Mouse (Mus musculus) limb, embryonic 10.5 days (tissue): ENCODE measurements around the gene Kctd20. TPM values are rescaled to one million over a fixed set of nuclear protein-coding genes. Genes with fewer than 3 reads are reported as not detected.
A peak's percentile ranks its signal among the peaks of the same experiment; 100 is the strongest.
"Not testable (repeated sequence)": the region's sequence is repeated elsewhere in the genome, so short reads cannot be mapped to it uniquely, and the experiment has no call there.

Experiments used
- DNase-seq: peaks from one replicate; pipeline ENCODE4 v3.0.0-alpha.2; 2017; ENCODE audit warnings: low spot score
- H3K27ac ChIP-seq: fragments of 300-500 bp; sonication (generic); 2 replicates; pipeline ENCODE4 v1.5.1; 2016; ENCODE audit warnings: mild to moderate bottlenecking
- H3K27me3 ChIP-seq: fragments of 300-500 bp; sonication (generic); 2 replicates; pipeline ENCODE4 v1.6.1; 2016; ENCODE audit warnings: low read depth, mild to moderate bottlenecking; ENCODE audit not compliant: poor library complexity, severe bottlenecking
- H3K36me3 ChIP-seq: fragments of 300-500 bp; sonication (generic); 2 replicates; pipeline ENCODE4 v1.6.1; 2016; ENCODE audit warnings: mild to moderate bottlenecking, moderate library complexity
- H3K4me1 ChIP-seq: fragments of 300-500 bp; sonication (generic); 2 replicates; pipeline ENCODE4 v1.6.1; 2016
- H3K4me3 ChIP-seq: fragments of 300-500 bp; sonication (generic); 2 replicates; pipeline ENCODE4 v1.5.1; 2016; ENCODE audit warnings: mild to moderate bottlenecking, moderate library complexity
- H3K9me3 ChIP-seq: fragments of 300-500 bp; sonication (generic); replicated peaks from 2 replicates; pipeline ENCODE4 v1.6.1; 2016; ENCODE audit warnings: mild to moderate bottlenecking
- WGBS: fragments of 180-500 bp; shearing (Covaris S2); methylation state at CpG from one replicate; pipeline ENCODE4 v1.1.7; 2016; 5-methylcytosine and 5-hydroxymethylcytosine counted together
- polyA plus RNA-seq: library from polyadenylated mRNA; unstranded; fragments of >200 nt; fragmentation: Nextera tagmentation; extraction: Ambion mirVana; gene quantifications from 2 replicates; pipeline ENCODE4 v1.2.1, GENCODE M21; 2016

Gene Kctd20
- polyA plus RNA-seq, 1 experiment from 2014 or later: 129 TPM

DNA sequence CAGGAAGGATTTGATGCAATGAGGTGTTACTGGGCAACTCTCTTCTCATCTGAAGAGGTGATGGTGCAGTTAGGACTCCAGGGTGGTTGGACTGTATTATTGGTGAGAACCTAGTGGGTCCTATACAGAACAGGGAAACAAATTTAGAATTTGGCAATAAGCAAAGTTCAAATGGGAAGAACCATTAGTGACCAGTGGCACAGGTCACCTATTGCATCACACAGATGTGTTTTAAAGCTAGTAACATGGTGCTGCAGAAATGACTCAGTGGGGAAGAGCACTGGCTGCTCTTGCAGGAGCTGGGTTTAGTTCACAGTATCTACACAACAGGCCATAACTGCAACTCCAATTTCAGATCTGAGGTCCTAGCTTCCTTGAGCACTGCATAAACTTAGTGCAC, 18.4 kb downstream of the Kctd20 start:
- no peak overlapping the region for H3K27ac ChIP-seq
- no peaks in the 10 kb centered on the region for H3K9me3 ChIP-seq
- H3K4me3 ChIP-seq: no peak overlapping the region
- no peaks in the 10 kb centered on the region for H3K4me1 ChIP-seq
- peaks cover 100% of the 10 kb centered on the region for H3K36me3 ChIP-seq
- no peaks in the 10 kb centered on the region for H3K27me3 ChIP-seq
- DNase-seq: no peak

DNA sequence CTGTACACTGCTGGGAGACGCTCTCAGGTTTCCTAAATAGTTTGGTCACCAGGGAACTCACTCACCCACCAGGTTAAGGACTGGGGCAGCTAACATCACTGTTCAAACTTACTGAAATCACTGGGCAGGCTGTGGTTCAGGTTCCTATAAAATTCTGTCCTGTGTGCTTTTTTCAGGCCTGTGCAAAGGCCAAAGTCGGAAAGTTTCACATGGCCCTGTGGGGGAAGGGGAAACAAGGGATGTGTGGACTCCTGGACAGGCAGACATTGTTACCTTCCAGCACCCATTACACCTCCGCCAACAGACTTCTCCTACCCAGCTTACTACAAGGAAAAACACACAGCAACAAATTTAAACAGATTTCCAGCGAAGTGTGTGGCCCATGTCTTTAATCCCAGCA, 27.3 kb downstream of the Kctd20 start:
- DNase-seq: no peak
- peaks cover 95% of the 10 kb centered on the region for H3K36me3 ChIP-seq
- H3K9me3 ChIP-seq: no peaks in the 10 kb centered on the region
- WGBS: 89% methylated on average over 4 of the region's 4 CpGs
- H3K27ac ChIP-seq: no peak overlapping the region
- H3K27me3 ChIP-seq: no peaks in the 10 kb centered on the region
- H3K4me1 ChIP-seq: no peaks in the 10 kb centered on the region; the same call in 1 of the 2 replicates
- no peak overlapping the region for H3K4me3 ChIP-seq

DNA sequence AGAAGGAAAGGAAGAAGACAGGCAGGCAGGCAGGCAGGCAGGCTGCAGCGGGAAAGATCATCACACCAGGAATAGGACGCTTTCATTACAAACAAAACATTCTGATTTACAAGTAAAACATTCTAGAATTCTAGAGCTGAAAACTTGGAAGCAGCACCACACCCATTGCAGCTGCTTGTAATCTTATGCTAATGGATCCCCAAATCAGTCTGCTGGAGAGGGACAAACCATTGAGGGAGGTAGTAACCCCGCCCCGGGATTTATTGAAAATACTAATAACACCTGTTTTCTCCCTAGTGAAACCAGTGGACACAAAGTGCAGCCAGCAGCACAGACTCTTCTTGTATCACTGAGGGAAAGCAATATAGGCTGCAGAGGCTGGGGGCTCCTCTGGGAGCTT, 29.3 kb downstream of the Kctd20 start:
- no peak for DNase-seq
- no peaks in the 10 kb centered on the region; the same call in 1 of the 2 replicates for H3K4me1 ChIP-seq
- H3K27ac ChIP-seq: no peak overlapping the region
- no peaks in the 10 kb centered on the region for H3K9me3 ChIP-seq
- WGBS: 88% methylated on average over 4 of the region's 4 CpGs
- no peak overlapping the region for H3K4me3 ChIP-seq
- peaks cover 93% of the 10 kb centered on the region for H3K36me3 ChIP-seq
- H3K27me3 ChIP-seq: no peaks in the 10 kb centered on the region

DNA sequence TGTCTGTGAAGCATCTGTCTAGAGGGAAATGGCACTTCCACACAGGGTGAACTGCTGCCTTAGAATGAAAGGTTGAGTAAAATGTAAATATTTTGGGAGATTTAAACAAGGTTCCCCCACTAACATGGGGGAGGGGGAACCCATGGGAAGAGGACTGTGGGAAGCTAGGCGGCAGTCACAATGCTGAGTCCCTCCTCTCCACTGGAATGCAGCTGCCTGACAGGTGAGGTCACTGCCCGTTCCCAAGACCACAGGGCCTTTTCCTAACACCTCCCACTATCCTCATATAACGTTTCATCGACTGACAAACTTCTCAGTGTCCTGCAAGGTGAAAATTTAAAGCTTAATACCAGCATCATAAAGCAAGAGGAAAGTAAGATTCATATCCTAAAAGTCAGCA, 30.8 kb downstream of the Kctd20 start:
- Histone ChIP-seq H3K36me3 (peaks cover 93% of the 10 kb centered on the region), H3K27me3 (no peaks in the 10 kb centered on the region), H3K27ac (no peak overlapping the region), H3K9me3 (no peaks in the 10 kb centered on the region), H3K4me1 (no peaks in the 10 kb centered on the region; the same call in 1 of the 2 replicates), H3K4me3 (no peak overlapping the region)
- no peak for DNase-seq
- WGBS: 56% methylated on average over 4 of the region's 4 CpGs

DNA sequence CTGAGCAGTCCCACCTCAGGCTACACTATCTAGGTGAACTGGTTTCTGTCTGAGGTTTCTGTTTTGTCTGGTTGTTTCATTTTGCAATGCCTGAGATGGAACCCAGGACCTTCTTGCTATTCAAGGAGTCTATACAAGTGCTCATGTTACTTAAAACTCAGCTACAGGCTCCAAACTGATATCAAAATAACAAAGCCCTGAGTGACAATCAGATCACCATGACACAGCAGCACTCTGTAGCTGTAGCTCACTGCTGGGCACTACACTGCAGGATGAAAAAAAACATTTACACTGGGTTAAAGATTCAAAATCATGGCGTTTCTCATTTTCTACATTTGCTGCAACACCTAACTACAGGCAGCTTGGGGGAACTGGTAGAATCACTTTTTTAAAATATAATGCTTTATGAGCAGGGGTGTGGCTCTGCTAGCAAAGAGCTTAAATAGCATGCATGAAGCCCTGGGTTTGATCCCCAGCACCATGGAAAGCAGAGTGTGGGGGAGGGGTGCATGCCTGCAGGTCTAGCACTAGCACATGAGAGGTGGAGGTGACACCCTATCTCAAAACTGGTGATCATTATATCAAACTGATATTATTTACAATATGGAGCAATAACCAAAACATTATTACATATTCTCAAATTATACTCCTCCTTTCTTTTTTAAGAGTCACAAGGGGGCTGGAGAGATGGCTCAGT, 33.1 kb downstream of the Kctd20 start:
- Histone ChIP-seq H3K9me3 (no peaks in the 10 kb centered on the region), H3K36me3 (peaks cover 92% of the 10 kb centered on the region), H3K4me3 (no peak overlapping the region), H3K27ac (no peak overlapping the region), H3K4me1 (no peaks in the 10 kb centered on the region; the same call in 1 of the 2 replicates), H3K27me3 (no peaks in the 10 kb centered on the region)
- 81% methylated on average over 1 of the region's 1 CpGs for WGBS
- DNase-seq: no peak

DNA sequence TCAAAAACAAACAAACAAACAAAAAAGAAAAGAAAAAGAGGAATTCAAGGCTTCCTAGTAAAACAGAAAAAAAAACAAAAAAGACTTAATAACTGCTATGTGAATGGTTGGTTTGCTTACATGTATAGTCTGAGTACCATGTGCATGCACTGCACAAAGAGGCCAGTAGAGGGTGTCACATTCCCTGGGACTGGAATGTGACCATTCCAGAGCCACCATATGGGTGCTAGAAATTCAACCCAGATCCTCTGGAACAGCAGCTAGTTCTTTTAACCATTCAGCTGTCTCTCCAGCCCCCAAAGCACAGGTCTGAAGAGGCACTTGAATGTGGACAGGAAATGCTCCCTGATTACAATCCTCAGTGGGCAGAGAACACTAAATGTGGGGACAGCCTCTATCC, 35.1 kb downstream of the Kctd20 start:
- Histone ChIP-seq H3K9me3 (no peaks in the 10 kb centered on the region), H3K36me3 (peaks cover 96% of the 10 kb centered on the region), H3K4me1 (no peaks in the 10 kb centered on the region; the same call in 1 of the 2 replicates), H3K27me3 (no peaks in the 10 kb centered on the region), H3K27ac (no peak overlapping the region), H3K4me3 (no peak overlapping the region)
- DNase-seq: peak; percentile 47

DNA sequence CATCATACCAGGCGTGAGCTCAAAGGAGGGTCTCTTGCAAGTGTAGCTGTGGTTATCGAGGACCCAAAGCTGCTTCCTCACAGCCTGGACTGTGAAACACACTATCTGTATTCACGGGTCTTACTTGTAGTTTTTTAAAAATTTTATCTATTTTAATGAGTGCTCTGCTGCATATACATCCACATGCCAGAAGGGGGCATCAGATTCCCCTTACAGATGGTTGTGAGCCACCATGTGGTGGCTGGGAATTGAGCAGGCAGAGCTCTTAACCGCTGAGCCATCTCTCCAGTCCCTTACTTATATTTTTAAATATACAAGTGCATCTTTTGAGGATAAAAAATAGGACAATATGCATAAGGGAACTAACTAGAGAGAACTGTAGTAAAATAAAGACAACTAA, 36.0 kb downstream of the Kctd20 start:
- H3K4me3 ChIP-seq: no peak overlapping the region
- H3K36me3 ChIP-seq: peaks cover 95% of the 10 kb centered on the region
- no peaks in the 10 kb centered on the region for H3K9me3 ChIP-seq
- no peak for DNase-seq
- 80% methylated on average over 4 of the region's 4 CpGs for WGBS
- no peak overlapping the region for H3K27ac ChIP-seq
- no peaks in the 10 kb centered on the region; the same call in 1 of the 2 replicates for H3K4me1 ChIP-seq
- no peaks in the 10 kb centered on the region for H3K27me3 ChIP-seq

DNA sequence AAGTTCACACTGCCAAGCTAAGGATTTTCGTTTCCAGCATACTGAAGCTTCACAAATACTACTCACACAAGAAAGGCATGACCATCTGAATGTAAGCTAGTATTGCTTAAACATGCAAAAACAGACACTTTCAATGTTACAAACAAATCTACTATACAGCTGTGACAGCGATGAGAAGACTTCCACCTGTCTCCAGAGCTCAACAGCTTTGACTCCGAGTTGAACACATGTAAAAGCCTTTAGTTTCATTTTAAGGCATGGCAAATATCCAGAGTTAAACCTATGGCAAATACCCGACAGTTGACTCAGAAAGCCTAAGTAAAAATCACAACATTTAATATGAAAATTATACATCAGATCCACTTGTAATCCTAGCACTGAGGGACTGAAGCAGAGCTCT, 36.5 kb downstream of the Kctd20 start:
- peaks cover 93% of the 10 kb centered on the region for H3K36me3 ChIP-seq
- H3K27me3 ChIP-seq: no peaks in the 10 kb centered on the region
- no peaks in the 10 kb centered on the region for H3K4me1 ChIP-seq
- no peak overlapping the region for H3K4me3 ChIP-seq
- no peak overlapping the region for H3K27ac ChIP-seq
- 92% methylated on average over 4 of the region's 4 CpGs for WGBS
- H3K9me3 ChIP-seq: no peaks in the 10 kb centered on the region
- no peak for DNase-seq

DNA sequence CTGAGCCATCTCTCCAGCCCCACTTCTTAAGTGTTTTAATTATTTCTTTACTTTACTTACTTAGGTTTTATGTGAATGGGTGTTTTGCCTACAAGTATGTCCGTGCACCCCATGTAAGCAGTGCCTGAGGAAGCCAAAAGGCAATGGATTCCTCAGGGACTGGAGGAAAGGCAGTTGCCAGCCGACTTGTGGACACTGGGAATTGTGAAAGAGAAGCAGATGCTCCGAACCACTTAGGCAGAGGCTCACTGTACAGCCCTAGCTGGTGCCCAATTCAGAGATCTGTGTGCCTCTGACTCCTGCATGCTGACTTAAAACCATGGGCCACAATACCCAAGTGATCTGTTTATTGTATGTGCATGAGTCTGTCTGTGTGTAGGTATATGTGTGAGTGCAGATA, 37.2 kb downstream of the Kctd20 start:
- H3K4me3 ChIP-seq: no peak overlapping the region
- H3K27me3 ChIP-seq: no peaks in the 10 kb centered on the region
- WGBS: 92% methylated on average over 3 of the region's 3 CpGs
- H3K9me3 ChIP-seq: no peaks in the 10 kb centered on the region
- H3K4me1 ChIP-seq: no peaks in the 10 kb centered on the region
- no peak for DNase-seq
- H3K36me3 ChIP-seq: peaks cover 92% of the 10 kb centered on the region
- H3K27ac ChIP-seq: no peak overlapping the region

DNA sequence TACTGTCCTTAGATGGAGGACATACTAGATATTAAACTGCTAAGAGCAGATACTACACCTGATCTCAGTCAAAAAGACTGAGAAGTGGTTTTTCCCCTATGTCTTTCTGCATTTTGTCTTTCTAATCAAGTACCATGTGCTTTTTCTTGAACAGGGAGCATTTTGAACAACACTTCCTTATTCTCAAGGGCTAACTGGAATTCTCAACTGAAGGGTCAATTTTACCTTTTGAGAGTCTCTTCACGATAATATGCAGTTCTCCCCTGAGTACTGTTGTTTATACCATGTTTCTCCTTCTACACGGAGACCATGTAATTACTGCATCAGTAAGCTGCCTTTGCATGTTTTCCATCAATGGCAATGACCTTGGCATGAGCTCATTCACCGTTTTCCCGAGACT, 38.3 kb downstream of the Kctd20 start:
- no peak overlapping the region for H3K4me3 ChIP-seq
- peaks cover 93% of the 10 kb centered on the region for H3K36me3 ChIP-seq
- 87% methylated on average over 4 of the region's 4 CpGs for WGBS
- H3K27me3 ChIP-seq: no peaks in the 10 kb centered on the region
- H3K27ac ChIP-seq: no peak overlapping the region
- no peak for DNase-seq
- no peaks in the 10 kb centered on the region for H3K4me1 ChIP-seq
- no peaks in the 10 kb centered on the region for H3K9me3 ChIP-seq

DNA sequence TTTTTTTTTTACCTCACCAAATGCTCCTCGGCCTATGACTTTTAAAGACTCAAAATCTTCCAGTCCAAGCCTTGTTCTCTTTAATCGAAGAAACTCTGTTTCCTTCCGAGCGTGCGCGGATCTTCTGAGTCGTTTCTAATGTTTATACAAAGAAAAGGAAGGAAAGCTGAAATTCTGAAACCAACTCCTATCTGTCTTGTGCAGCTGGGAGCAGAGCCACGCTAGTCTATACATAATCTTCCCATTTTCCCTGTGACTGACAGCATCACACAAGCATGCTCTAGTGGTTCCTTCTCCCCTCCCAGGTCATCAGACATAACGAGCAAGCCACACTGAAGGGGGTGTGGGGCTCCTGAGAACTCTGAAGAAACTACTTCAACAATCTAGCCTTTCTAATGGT, 39.5 kb downstream of the Kctd20 start:
- Histone ChIP-seq H3K4me3 (no peak overlapping the region), H3K36me3 (peaks cover 93% of the 10 kb centered on the region), H3K27ac (no peak overlapping the region), H3K27me3 (no peaks in the 10 kb centered on the region), H3K4me1 (no peaks in the 10 kb centered on the region), H3K9me3 (no peaks in the 10 kb centered on the region)
- WGBS: 91% methylated on average over 9 of the region's 9 CpGs
- DNase-seq: no peak

DNA sequence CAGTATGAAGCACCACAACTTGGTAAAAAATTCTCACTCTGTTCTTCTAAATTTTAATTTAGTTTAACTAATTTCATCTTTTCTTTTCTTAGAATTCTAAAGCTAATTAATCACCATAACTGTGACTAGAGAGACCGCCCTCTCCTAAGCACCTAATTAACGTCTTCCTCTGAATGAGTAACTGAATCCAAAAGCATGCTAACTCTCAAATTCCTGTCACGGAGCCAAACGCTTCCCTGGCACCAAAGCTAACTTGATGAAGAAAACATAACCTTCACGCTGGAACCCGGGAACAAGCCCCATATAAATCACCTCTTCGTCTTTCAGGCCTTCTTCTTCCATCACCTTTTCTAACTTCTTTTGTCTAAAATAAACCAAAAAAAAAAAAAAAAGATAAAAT, 40.4 kb downstream of the Kctd20 start:
- no peak for DNase-seq
- Histone ChIP-seq H3K4me3 (no peak overlapping the region), H3K27ac (no peak overlapping the region), H3K9me3 (no peaks in the 10 kb centered on the region), H3K27me3 (no peaks in the 10 kb centered on the region), H3K4me1 (no peaks in the 10 kb centered on the region), H3K36me3 (peaks cover 93% of the 10 kb centered on the region)
- 72% methylated on average over 7 of the region's 7 CpGs for WGBS

DNA sequence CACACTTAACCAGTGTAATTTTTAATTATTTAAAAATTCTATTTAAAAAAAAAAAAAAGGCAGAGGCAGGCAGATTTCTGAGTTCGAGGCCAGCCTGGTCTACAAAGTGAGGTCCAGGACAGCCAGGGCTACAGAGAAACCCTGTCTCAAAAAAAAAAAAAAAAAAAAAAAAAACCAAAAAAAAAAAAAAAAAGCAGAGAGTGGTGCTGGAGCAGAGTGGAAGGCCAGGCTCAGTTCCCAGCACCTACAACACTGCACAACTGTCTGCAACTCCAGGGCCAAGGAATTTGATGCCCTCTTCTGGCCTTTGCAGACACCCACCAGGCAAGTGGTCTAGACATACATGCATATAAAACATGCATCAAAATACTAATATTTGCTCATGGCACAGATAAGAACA, 41.3 kb downstream of the Kctd20 start:
- not testable (repeated sequence) for H3K4me1 ChIP-seq, H3K27ac ChIP-seq, H3K9me3 ChIP-seq, H3K27me3 ChIP-seq, DNase-seq, H3K4me3 ChIP-seq
- 96% methylated on average over 1 of the region's 1 CpGs for WGBS
- H3K36me3 ChIP-seq: peaks cover 93% of the 10 kb centered on the region

DNA sequence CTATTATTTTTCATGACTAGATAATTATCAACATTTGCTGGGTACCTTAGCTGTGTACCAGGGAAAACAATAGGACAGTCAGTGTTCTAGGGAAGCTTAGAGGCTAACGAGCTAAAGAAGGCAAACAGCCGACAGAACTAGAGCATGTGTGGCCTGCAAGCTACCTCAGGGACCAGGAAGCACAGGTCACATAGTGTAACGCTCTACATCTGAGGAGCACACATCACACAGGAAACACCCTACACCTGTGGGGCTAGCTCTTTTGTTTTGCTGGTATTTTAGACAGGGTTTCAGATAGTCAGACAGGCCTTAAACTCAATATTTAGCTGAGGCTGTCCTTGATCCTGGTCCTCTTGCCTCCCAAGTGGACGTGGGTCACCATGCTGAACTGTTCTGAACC, 42.9 kb downstream of the Kctd20 start:
- no peaks in the 10 kb centered on the region for H3K9me3 ChIP-seq
- H3K36me3 ChIP-seq: peaks cover 95% of the 10 kb centered on the region
- no peak for DNase-seq
- no peaks in the 10 kb centered on the region for H3K27me3 ChIP-seq
- 98% methylated on average over 4 of the region's 4 CpGs for WGBS
- no peak overlapping the region for H3K27ac ChIP-seq
- no peaks in the 10 kb centered on the region for H3K4me1 ChIP-seq
- no peak overlapping the region for H3K4me3 ChIP-seq
